Mouse (Mus musculus) hindbrain, embryonic 11.5 days (tissue): ENCODE measurements around the gene Zfp120. TPM values are rescaled to one million over a fixed set of nuclear protein-coding genes. Genes with fewer than 3 reads are reported as not detected.
"Not testable (repeated sequence)": the region's sequence is repeated elsewhere in the genome, so short reads cannot be mapped to it uniquely, and the experiment has no call there.

Experiments used
- ATAC-seq: fragments of 200-750 bp; cut with Nextera tagmentation; 2 replicates; pipeline ENCODE4 v1.8.0; 2017; ENCODE audit warnings: mild to moderate bottlenecking, moderate TSS enrichment, moderate library complexity; ENCODE audit not compliant: low FRiP score
- DNase-seq: peaks from one replicate; pipeline ENCODE4 v3.0.0-alpha.2; 2015; ENCODE audit warnings: low spot score
- H3K27ac ChIP-seq: fragments of 300-500 bp; sonication (generic); 2 replicates; pipeline ENCODE4 v1.5.1; 2014; ENCODE audit warnings: mild to moderate bottlenecking, low read depth, low read length
- H3K27me3 ChIP-seq: fragments of 300-500 bp; sonication (generic); 2 replicates; pipeline ENCODE4 v1.6.1; 2014; ENCODE audit warnings: mild to moderate bottlenecking, low read length, moderate library complexity, mixed read lengths; ENCODE audit not compliant: control insufficient read depth, insufficient read depth
- H3K36me3 ChIP-seq: fragments of 300-500 bp; sonication (generic); 2 replicates; pipeline ENCODE4 v1.6.1; 2014; ENCODE audit warnings: mild to moderate bottlenecking, low read length, moderate library complexity, mixed read lengths; ENCODE audit not compliant: control insufficient read depth, insufficient read depth
- H3K4me1 ChIP-seq: fragments of 300-500 bp; sonication (generic); replicated peaks from 2 replicates; pipeline ENCODE4 v1.6.1; 2014; ENCODE audit warnings: low read length, mixed read lengths; ENCODE audit not compliant: control insufficient read depth, insufficient read depth
- H3K4me2 ChIP-seq: fragments of 300-500 bp; sonication (generic); replicated peaks from 2 replicates; pipeline ENCODE4 v1.6.1; 2014; ENCODE audit warnings: mild to moderate bottlenecking, low read depth, low read length
- H3K4me3 ChIP-seq: fragments of 300-500 bp; sonication (generic); 2 replicates; pipeline ENCODE4 v1.5.1; 2014; ENCODE audit warnings: low read depth, low read length
- H3K9ac ChIP-seq: fragments of 300-500 bp; sonication (generic); 2 replicates; pipeline ENCODE4 v1.6.1; 2014; ENCODE audit warnings: low read depth, low read length
- H3K9me3 ChIP-seq: fragments of 300-500 bp; sonication (generic); 2 replicates; pipeline ENCODE4 v1.6.1; 2016; ENCODE audit warnings: low read length; ENCODE audit not compliant: control insufficient read depth
- WGBS: fragments of 180-500 bp; shearing (Covaris S2); extraction: QIAGEN DNeasy Blood & Tissue Kit; methylation state at CpG from one replicate; pipeline ENCODE4 v1.1.7; 2014; 5-methylcytosine and 5-hydroxymethylcytosine counted together
- polyA plus RNA-seq: library from polyadenylated mRNA; unstranded; fragments of >200 nt; fragmentation: Nextera tagmentation; extraction: Ambion mirVana; gene quantifications from 2 replicates; pipeline ENCODE4 v1.2.1, GENCODE M21; 2014

Gene Zfp120
- polyA plus RNA-seq = 11.0 and 11.2 TPM in 2 replicates

- Histone ChIP-seq H3K27ac (0 out of 2 replicates have a peak within 1 kb of the TSS, but pooled peaks have one; percentile 17), H3K9me3 (no peaks in the 10 kb centered on the region), H3K36me3 (no peaks in the 10 kb centered on the region), H3K4me3 (peak within 1 kb of the TSS; percentile 70), H3K4me2 (peak within 1 kb of the TSS; percentile 62), H3K4me1 (no peaks in the 10 kb centered on the region), H3K9ac (peak within 1 kb of the TSS; percentile 77), H3K27me3 (no peaks in the 10 kb centered on the region)
- ATAC-seq (peak; percentile 100), DNase-seq (peak; percentile 86)
- 0% methylated on average over 13 of the region's 13 CpGs for WGBS
Measured at GRCm38 (mm10) chr2:150136435-150136897, at the start of gene Zfp120. Gene Zfp120, minus strand, starts transcription at chr2:150136708.

- H3K4me3 ChIP-seq, ATAC-seq, H3K9ac ChIP-seq, H3K27ac ChIP-seq, H3K4me1 ChIP-seq, H3K27me3 ChIP-seq, H3K36me3 ChIP-seq, H3K4me2 ChIP-seq, H3K9me3 ChIP-seq, DNase-seq: not testable (repeated sequence)
- WGBS = 78% methylated on average over 7 of the region's 7 CpGs
Measured at GRCm38 (mm10) chr2:150181570-150181999, 45.1 kb upstream of the Zfp120 start, which contains the start of gene Gm14139. Gene Gm14139, plus strand, starts transcription at chr2:150181755.

GRCm38 (mm10) chr2:150181046-150181445 is 44.5 kb upstream of the Zfp120 start:
- H3K27me3 ChIP-seq, DNase-seq, H3K4me1 ChIP-seq, ATAC-seq, H3K36me3 ChIP-seq, H3K27ac ChIP-seq, H3K9me3 ChIP-seq, H3K9ac ChIP-seq, H3K4me2 ChIP-seq, H3K4me3 ChIP-seq: not testable (repeated sequence)

GRCm38 (mm10) chr2:150179579-150179978 is 43.1 kb upstream of the Zfp120 start, which contains the start of gene Gm10770:
Gene Gm10770, minus strand, starts transcription at chr2:150179679.
- WGBS = 79% methylated on average over 4 of the region's 4 CpGs
- not testable (repeated sequence) for H3K27ac ChIP-seq, H3K9ac ChIP-seq, ATAC-seq, H3K4me3 ChIP-seq, DNase-seq, H3K36me3 ChIP-seq, H3K27me3 ChIP-seq, H3K9me3 ChIP-seq, H3K4me2 ChIP-seq, H3K4me1 ChIP-seq

- Histone ChIP-seq H3K36me3 (no peaks in the 10 kb centered on the region), H3K9me3 (peaks cover 3% of the 10 kb centered on the region; the same call in 1 of the 2 replicates), H3K27ac (no peak overlapping the region), H3K27me3 (no peaks in the 10 kb centered on the region), H3K9ac (no peak overlapping the region), H3K4me1 (no peaks in the 10 kb centered on the region), H3K4me2 (no peak overlapping the region), H3K4me3 (no peak overlapping the region)
- ATAC-seq = no peak
- DNase-seq = no peak
Measured at GRCm38 (mm10) chr2:150173833-150174232, 37.3 kb upstream of the Zfp120 start.

GRCm38 (mm10) chr2:150166703-150167102 is 30.2 kb upstream of the Zfp120 start:
- Histone ChIP-seq H3K27ac (no peak overlapping the region), H3K4me1 (no peaks in the 10 kb centered on the region), H3K27me3 (no peaks in the 10 kb centered on the region), H3K4me3 (no peak overlapping the region), H3K36me3 (no peaks in the 10 kb centered on the region), H3K4me2 (no peak overlapping the region), H3K9me3 (no peaks in the 10 kb centered on the region), H3K9ac (no peak overlapping the region)
- DNase-seq = no peak
- no peak for ATAC-seq

- Histone ChIP-seq H3K4me1 (no peaks in the 10 kb centered on the region), H3K4me3 (no peak overlapping the region), H3K27me3 (no peaks in the 10 kb centered on the region), H3K27ac (no peak overlapping the region), H3K4me2 (no peak overlapping the region), H3K9ac (no peak overlapping the region), H3K36me3 (no peaks in the 10 kb centered on the region), H3K9me3 (no peaks in the 10 kb centered on the region)
- no peak for DNase-seq
- no peak for ATAC-seq
- WGBS = 77% methylated on average over 2 of the region's 2 CpGs
Measured at GRCm38 (mm10) chr2:150132773-150133172, 3.7 kb downstream of the Zfp120 start.

GRCm38 (mm10) chr2:150132002-150132401 is 4.5 kb downstream of the Zfp120 start:
- H3K9me3 ChIP-seq, H3K9ac ChIP-seq, H3K36me3 ChIP-seq, H3K27me3 ChIP-seq, H3K4me3 ChIP-seq, ATAC-seq, H3K27ac ChIP-seq, H3K4me1 ChIP-seq, H3K4me2 ChIP-seq, DNase-seq: not testable (repeated sequence)
- 75% methylated on average over 1 of the region's 1 CpGs for WGBS

GRCm38 (mm10) chr2:150111247-150111912 is 25.1 kb downstream of the Zfp120 start:
- Histone ChIP-seq H3K4me1 (no peaks in the 10 kb centered on the region), H3K27me3 (no peaks in the 10 kb centered on the region), H3K4me2 (no peak overlapping the region), H3K36me3 (0 out of 2 replicates have a peak, but pooled peaks cover 2% of the 10 kb centered on the region), H3K27ac (no peak overlapping the region), H3K4me3 (no peak overlapping the region), H3K9me3 (0 out of 2 replicates have a peak, but pooled peaks cover 3% of the 10 kb centered on the region), H3K9ac (no peak overlapping the region)
- DNase-seq (no peak), ATAC-seq (no peak)
- 91% methylated on average over 10 of the region's 10 CpGs for WGBS
